Mouse (Mus musculus): ENCODE results near the gene Slc9a8. TPM values are rescaled to one million over a fixed set of nuclear protein-coding genes. Genes with fewer than 3 reads are reported as not detected.

Slc9a8 gene
- 10 to 100 TPM; 57.6 to 62.9 TPM for total RNA-seq (2023)

GRCm38 (mm10) chr2:167421330-167422149 is at the start of gene Slc9a8:
Gene Slc9a8 (plus strand): TSS chr2:167421712.

GRCm38 (mm10) chr2:167491757-167492708 is 70.5 kb downstream of the Slc9a8 start, which contains the start of gene Rnf114:
Gene Rnf114 (plus strand): TSS chr2:167492645.

GRCm38 (mm10) chr2:167492713-167493636 is 71.5 kb downstream of the Slc9a8 start, which contains the start of gene Spata2:
Gene Spata2 (minus strand): TSS chr2:167492887.

Other genes starting within 250 kb of the Slc9a8 start
- gene Kcnb1, start 231.6 kb upstream of the Slc9a8 start, total RNA-seq (2023), result under 1 TPM; 0.12 to 0.58 TPM
- gene Ptgis, start 181.1 kb upstream of the Slc9a8 start, total RNA-seq (2023), result 10 to 100 TPM; 11.9 to 13.1 TPM
- gene B4galt5, start 72.5 kb upstream of the Slc9a8 start, total RNA-seq (2023), result 100 to 1,000 TPM; 125 to 134 TPM
- 10 to 100 TPM; 87.5 to 90.3 TPM for gene Rnf114, start 70.9 kb downstream of the Slc9a8 start, total RNA-seq (2023)
- gene Spata2, start 71.2 kb downstream of the Slc9a8 start, total RNA-seq (2023), result 10 to 100 TPM; 41.9 to 48.0 TPM
- gene Snai1, start 116.5 kb downstream of the Slc9a8 start, total RNA-seq (2023), result under 1 TPM; 0.43 to 0.50 TPM
- gene Ube2v1, start 210.4 kb downstream of the Slc9a8 start, total RNA-seq (2023), result 100 to 1,000 TPM in 1 of 2 experiments, 10 to 100 TPM in 1; 99.4 to 124 TPM
- gene Gm20431, start 239.8 kb downstream of the Slc9a8 start, total RNA-seq (2023), result 10 to 100 TPM; 18.3 to 39.3 TPM

All from monocyte, adult 59 days (primary cell).